In the genomic region with DNA sequence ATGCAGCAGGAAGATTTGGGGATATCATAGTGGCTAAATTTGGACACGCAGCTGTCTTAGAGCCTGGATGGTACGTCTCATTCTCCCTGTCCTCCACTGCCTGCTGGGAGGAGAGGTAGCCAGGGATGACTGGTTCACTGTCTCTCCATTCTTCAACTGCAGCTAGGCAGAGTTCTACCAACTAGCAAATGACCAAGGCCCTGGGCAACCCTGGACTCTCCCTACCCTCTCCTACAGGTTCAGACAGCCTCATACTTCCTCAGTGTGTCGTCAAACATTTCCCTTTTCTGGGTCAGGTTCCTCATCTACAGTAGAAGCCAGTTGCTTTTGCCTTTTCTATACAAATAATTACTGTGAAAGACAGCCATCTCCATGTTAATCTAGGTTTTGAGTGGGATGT, we compare ENCODE assay signal across 10 mouse cellular contexts. TPM values are rescaled to one million over a fixed set of nuclear protein-coding genes. Genes with fewer than 3 reads are reported as not detected.
A peak's percentile ranks its signal among the peaks of the same experiment; 100 is the strongest.
DNase-seq lines count a peak whose midpoint lies in the region; ATAC-seq and TF ChIP-seq lines count a peak whose summit lies in the region.
"Had no signal": no experiment of that assay in that cellular context is flagged by ENCODE, and none has a peak within 500 bp of the region (broad histone marks: within the 10 kb centered on the region; RNA-seq: fewer than 3 reads in every experiment).

No protein-coding gene starts in this region.

- 85% methylated on average over 3 of the region's 3 CpGs for WGBS in kidney, postnatal 0 days
- 80% methylated on average over 3 of the region's 3 CpGs for WGBS in embryonic facial prominence, embryonic 15.5 days
- WGBS in intestine, embryonic 14.5 days = 81% methylated on average over 3 of the region's 3 CpGs
- WGBS in midbrain, embryonic 14.5 days = 91% methylated on average over 3 of the region's 3 CpGs

- H3K27me3 ChIP-seq in kidney, postnatal 0 days (ENCODE audit: insufficient read depth, low read length) = no peaks in the 10 kb centered on the region; the same call in 1 of the 2 replicates
- H3K27me3 ChIP-seq in embryonic facial prominence, embryonic 15.5 days = no peaks in the 10 kb centered on the region; the same call in 1 of the 2 replicates
- no peaks in the 10 kb centered on the region for H3K27me3 ChIP-seq in intestine, embryonic 14.5 days (replicated peaks; ENCODE audit: control insufficient read depth, insufficient read depth, low read length)
- H3K27me3 ChIP-seq in midbrain, embryonic 14.5 days (ENCODE audit: control insufficient read depth, insufficient read depth, low read length) = no peaks in the 10 kb centered on the region

- DNase-seq in kidney, postnatal 0 days (ENCODE audit: low spot score) = no peak
- no peak for DNase-seq in kidney, adult 11 months
- no peak for DNase-seq in intestine, embryonic 14.5 days (ENCODE audit: low spot score)
- DNase-seq in midbrain, embryonic 14.5 days = no peak
- DNase-seq in adrenal gland, postnatal 14 days = no peak
- no peak for DNase-seq in ovary, adult 18-20 months (ENCODE audit: low spot score)
- DNase-seq in retina, postnatal 1 day = no peak
- DNase-seq: cerebellum, adult 9-10 months had no signal

- 0 out of 2 replicates have a peak overlapping the region, but pooled peaks have one; percentile 55 for H3K4me3 ChIP-seq in kidney, postnatal 0 days (replicated peaks; ENCODE audit: low read depth, low read length)
- peak overlapping the region; percentile 70 for H3K4me3 ChIP-seq in embryonic facial prominence, embryonic 15.5 days (replicated peaks)
- peak overlapping the region; percentile 48; the same call in 1 of the 2 replicates for H3K4me3 ChIP-seq in intestine, embryonic 14.5 days (ENCODE audit: low read depth, low read length)
- H3K4me3 ChIP-seq in midbrain, embryonic 14.5 days (replicated peaks; ENCODE audit: low read depth, low read length) = peak overlapping the region; percentile 57; the same call in 1 of the 2 replicates

- no peaks in the 10 kb centered on the region; the same call in 1 of the 2 replicates for H3K4me1 ChIP-seq in kidney, postnatal 0 days (replicated peaks; ENCODE audit: insufficient read depth, low read length)
- H3K4me1 ChIP-seq in embryonic facial prominence, embryonic 15.5 days = peaks cover 35% of the 10 kb centered on the region
- H3K4me1 ChIP-seq in intestine, embryonic 14.5 days (replicated peaks; ENCODE audit: control insufficient read depth, insufficient read depth, low read length) = peaks cover 34% of the 10 kb centered on the region
- H3K4me1 ChIP-seq in midbrain, embryonic 14.5 days (ENCODE audit: control insufficient read depth, insufficient read depth, low read length) = peaks cover 4% of the 10 kb centered on the region; the same call in 1 of the 2 replicates

- H3K4me2 ChIP-seq in kidney, postnatal 0 days (ENCODE audit: low read length) = peak overlapping the region; percentile 95
- H3K4me2 ChIP-seq in embryonic facial prominence, embryonic 15.5 days (replicated peaks) = peak overlapping the region; percentile 89
- H3K4me2 ChIP-seq in intestine, embryonic 14.5 days (ENCODE audit: low read length) = peak overlapping the region; percentile 88
- peak overlapping the region; percentile 74 for H3K4me2 ChIP-seq in midbrain, embryonic 14.5 days (ENCODE audit: low read length)

- no peaks in the 10 kb centered on the region for H3K36me3 ChIP-seq in kidney, postnatal 0 days (ENCODE audit: insufficient read depth, low read length)
- H3K36me3 ChIP-seq in embryonic facial prominence, embryonic 15.5 days = peaks cover 18% of the 10 kb centered on the region
- H3K36me3 ChIP-seq in intestine, embryonic 14.5 days (ENCODE audit: control insufficient read depth, insufficient read depth, low read length) = peaks cover 5% of the 10 kb centered on the region
- H3K36me3 ChIP-seq in midbrain, embryonic 14.5 days (ENCODE audit: control insufficient read depth, insufficient read depth, low read length) = no peaks in the 10 kb centered on the region
- H3K36me3 ChIP-seq: G1E had no signal

- no peak for ATAC-seq in kidney, postnatal 0 days (replicated peaks; ENCODE audit: low FRiP score, low read depth)
- no peak for ATAC-seq in embryonic facial prominence, embryonic 15.5 days (ENCODE audit: insufficient number of reproducible peaks, low FRiP score, low TSS enrichment, low read depth)
- ATAC-seq in intestine, embryonic 14.5 days (replicated peaks; ENCODE audit: low FRiP score, low TSS enrichment, low read depth) = no peak
- no peak for ATAC-seq in midbrain, embryonic 14.5 days (ENCODE audit: low FRiP score, low TSS enrichment)

- no peak overlapping the region for H3K27ac ChIP-seq in kidney, postnatal 0 days
- no peak overlapping the region; the same call in 1 of the 2 replicates for H3K27ac ChIP-seq in embryonic facial prominence, embryonic 15.5 days (replicated peaks)
- H3K27ac ChIP-seq in intestine, embryonic 14.5 days (ENCODE audit: low read depth) = no peak overlapping the region
- H3K27ac ChIP-seq in midbrain, embryonic 14.5 days (replicated peaks; ENCODE audit: low read depth, low read length) = no peak overlapping the region

- no peak overlapping the region for H3K9ac ChIP-seq in kidney, postnatal 0 days (ENCODE audit: low read depth, low read length)
- no peak overlapping the region for H3K9ac ChIP-seq in embryonic facial prominence, embryonic 15.5 days
- H3K9ac ChIP-seq in intestine, embryonic 14.5 days (ENCODE audit: low read length) = no peak overlapping the region
- H3K9ac ChIP-seq in midbrain, embryonic 14.5 days (replicated peaks; ENCODE audit: low read length) = no peak overlapping the region

- H3K9me3 ChIP-seq in kidney, postnatal 0 days (replicated peaks; ENCODE audit: low read length) = no peaks in the 10 kb centered on the region
- no peaks in the 10 kb centered on the region for H3K9me3 ChIP-seq in embryonic facial prominence, embryonic 15.5 days (replicated peaks)
- no peaks in the 10 kb centered on the region for H3K9me3 ChIP-seq in intestine, embryonic 14.5 days (ENCODE audit: control insufficient read depth, low read length)
- no peaks in the 10 kb centered on the region for H3K9me3 ChIP-seq in midbrain, embryonic 14.5 days (ENCODE audit: control insufficient read depth, low read length)

- TF ChIP-seq CTCF in kidney, postnatal 0 days (IDR thresholded peaks at IDR 0.05; ENCODE audit: low read depth) = no peak

RNA-seq across cellular contexts. Expression of gene Lpcat2, which starts 0.5 kb away (rescaled TPM):
- 9.2 and 9.3 TPM in 2 replicates for polyA plus RNA-seq in kidney, postnatal 0 days (2015; fragmentation: Nextera tagmentation; extraction: Ambion mirVana)
- polyA plus RNA-seq in embryonic facial prominence, embryonic 15.5 days (2015; fragmentation: Nextera tagmentation; extraction: Ambion mirVana) = 17.8 and 19.5 TPM in 2 replicates
- 5.8 and 7.1 TPM in 2 replicates for polyA plus RNA-seq in intestine, embryonic 14.5 days (2014; fragmentation: Nextera tagmentation; extraction: Ambion mirVana)
- 6.8 and 7.1 TPM in 2 replicates for polyA plus RNA-seq in midbrain, embryonic 14.5 days (2014; fragmentation: Nextera tagmentation; extraction: Ambion mirVana)
- 2.8 TPM in 2 replicates for total RNA-seq in adrenal gland, postnatal 14 days (2021)
- polyA plus RNA-seq: G1E had no signal

RNA-seq across cellular contexts. Expression of gene Mmp2, which starts 27.6 kb away (rescaled TPM):
- polyA plus RNA-seq in kidney, postnatal 0 days (2015; fragmentation: Nextera tagmentation; extraction: Ambion mirVana) = 126 and 136 TPM in 2 replicates
- 350 and 362 TPM in 2 replicates for polyA plus RNA-seq in embryonic facial prominence, embryonic 15.5 days (2015; fragmentation: Nextera tagmentation; extraction: Ambion mirVana)
- polyA plus RNA-seq in intestine, embryonic 14.5 days (2014; fragmentation: Nextera tagmentation; extraction: Ambion mirVana) = 196 and 219 TPM in 2 replicates
- polyA plus RNA-seq in midbrain, embryonic 14.5 days (2014; fragmentation: Nextera tagmentation; extraction: Ambion mirVana) = 8.6 and 22.2 TPM in 2 replicates
- 50.8 and 60.4 TPM in 2 replicates for total RNA-seq in adrenal gland, postnatal 14 days (2021)
- polyA plus RNA-seq: G1E had no signal

RNA-seq across cellular contexts. Expression of gene Capns2, which starts 46.5 kb away (rescaled TPM):
- 0.14 TPM in 1 of 2 replicates, not detected in the other for polyA plus RNA-seq in kidney, postnatal 0 days (2015; fragmentation: Nextera tagmentation; extraction: Ambion mirVana)
- 65.7 and 66.2 TPM in 2 replicates for polyA plus RNA-seq in embryonic facial prominence, embryonic 15.5 days (2015; fragmentation: Nextera tagmentation; extraction: Ambion mirVana)
- polyA plus RNA-seq in intestine, embryonic 14.5 days (2014; fragmentation: Nextera tagmentation; extraction: Ambion mirVana) = 0.30 TPM in 2 replicates
- 0.29 and 0.30 TPM in 2 replicates for polyA plus RNA-seq in midbrain, embryonic 14.5 days (2014; fragmentation: Nextera tagmentation; extraction: Ambion mirVana)
- total RNA-seq in adrenal gland, postnatal 14 days (2021) = 0.64 TPM in 1 of 2 replicates, not detected in the other
- total RNA-seq: G1E had no signal
- polyA plus RNA-seq: G1E had no signal

Comparison
In these comparisons a context has a peak if more than half of its experiments do, and no peak if none do; other contexts are left out.
1. RNA of gene Capns2, which starts 46.5 kb away (polyA plus RNA-seq): 65.7 to 66.2 TPM in embryonic facial prominence, embryonic 15.5 days; 0.30 TPM in intestine, embryonic 14.5 days, 0.29 to 0.30 TPM in midbrain, embryonic 14.5 days and 0.14 TPM in kidney, postnatal 0 days; every median in the first group is over 10 times any median in the second.
2. Peak in every context shown above with its lines, with median percentiles within 50 percentile points of each other: H3K4me2 ChIP-seq and H3K4me3 ChIP-seq.